Mouse (Mus musculus): ENCODE results near the gene Pole4. TPM values are rescaled to one million over a fixed set of nuclear protein-coding genes. Genes with fewer than 3 reads are reported as not detected.

The Pole4 gene
- polyA plus RNA-seq, 1 experiment from 2014 or later = 94.6 TPM

DNA sequence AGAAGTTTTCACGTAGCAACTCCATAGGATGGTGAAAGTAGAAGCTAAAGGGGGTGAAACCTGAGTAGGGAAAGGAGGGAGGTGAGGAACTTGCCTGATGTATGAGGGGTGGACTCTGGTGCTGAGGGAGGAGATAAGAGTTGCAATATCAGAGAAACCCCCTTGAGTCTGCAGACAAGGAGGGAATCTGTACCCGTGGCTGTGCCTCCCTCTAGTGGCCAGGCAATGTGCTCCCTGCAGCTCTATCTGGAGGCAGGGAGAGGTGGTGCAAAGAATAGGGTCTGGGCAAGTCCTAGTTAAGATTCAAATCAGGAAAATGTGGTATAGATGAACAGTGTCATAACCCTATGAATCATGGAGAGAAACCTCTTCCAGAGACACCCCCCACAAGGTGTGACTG, 101.5 kb downstream of the Pole4 start:
- Histone ChIP-seq H3K9ac (no peak overlapping the region), H3K36me3 (no peaks in the 10 kb centered on the region), H3K27ac (no peak overlapping the region), H3K9me3 (replicated peaks) (no peaks in the 10 kb centered on the region), H3K4me3 (no peak overlapping the region), H3K4me2 (replicated peaks) (no peak overlapping the region), H3K27me3 (no peaks in the 10 kb centered on the region), H3K4me1 (no peaks in the 10 kb centered on the region)
- WGBS = 42% methylated on average over 2 of the region's 2 CpGs
- ATAC-seq (ENCODE audit: low FRiP score) = peak; percentile 50; the same call in 1 of the 2 replicates

DNA sequence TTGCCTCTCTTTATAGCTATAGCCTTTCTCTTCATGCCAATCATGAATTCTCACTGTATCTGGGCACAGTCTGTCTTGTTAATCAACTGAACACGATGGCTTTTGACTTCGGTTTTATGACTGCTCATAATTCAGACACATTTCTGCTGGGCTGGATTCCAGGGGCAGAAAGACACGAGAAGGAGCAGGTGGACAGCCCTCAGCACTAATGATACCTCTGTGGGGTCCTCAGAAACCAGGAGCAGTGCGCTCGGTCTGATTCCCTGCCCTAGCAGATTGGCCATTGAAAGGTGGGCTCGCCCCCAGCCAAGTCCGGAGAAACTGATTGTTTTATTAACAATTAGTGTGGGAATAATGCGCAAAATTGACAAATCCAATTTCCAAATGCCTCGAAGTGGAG, 101.9 kb downstream of the Pole4 start:
- ATAC-seq (ENCODE audit: low FRiP score) = no peak
- WGBS = 88% methylated on average over 9 of the region's 9 CpGs
- no peak overlapping the region for H3K27ac ChIP-seq
- H3K9ac ChIP-seq = no peak overlapping the region
- no peaks in the 10 kb centered on the region for H3K4me1 ChIP-seq
- no peaks in the 10 kb centered on the region for H3K36me3 ChIP-seq
- no peaks in the 10 kb centered on the region for H3K27me3 ChIP-seq
- no peak overlapping the region for H3K4me2 ChIP-seq (replicated peaks)
- H3K9me3 ChIP-seq (replicated peaks) = no peaks in the 10 kb centered on the region
- H3K4me3 ChIP-seq = no peak overlapping the region

GRCm38 (mm10) chr6:82595461-82596090, 109.6 kb downstream of the Pole4 start:
- no peak overlapping the region for H3K27ac ChIP-seq
- H3K36me3 ChIP-seq = no peaks in the 10 kb centered on the region
- H3K9ac ChIP-seq = no peak overlapping the region
- 77% methylated on average over 8 of the region's 8 CpGs for WGBS
- H3K9me3 ChIP-seq (replicated peaks) = no peaks in the 10 kb centered on the region
- no peak overlapping the region for H3K4me2 ChIP-seq (replicated peaks)
- H3K27me3 ChIP-seq = no peaks in the 10 kb centered on the region
- no peak overlapping the region for H3K4me3 ChIP-seq
- H3K4me1 ChIP-seq = no peaks in the 10 kb centered on the region
- ATAC-seq (ENCODE audit: low FRiP score) = no peak

DNA sequence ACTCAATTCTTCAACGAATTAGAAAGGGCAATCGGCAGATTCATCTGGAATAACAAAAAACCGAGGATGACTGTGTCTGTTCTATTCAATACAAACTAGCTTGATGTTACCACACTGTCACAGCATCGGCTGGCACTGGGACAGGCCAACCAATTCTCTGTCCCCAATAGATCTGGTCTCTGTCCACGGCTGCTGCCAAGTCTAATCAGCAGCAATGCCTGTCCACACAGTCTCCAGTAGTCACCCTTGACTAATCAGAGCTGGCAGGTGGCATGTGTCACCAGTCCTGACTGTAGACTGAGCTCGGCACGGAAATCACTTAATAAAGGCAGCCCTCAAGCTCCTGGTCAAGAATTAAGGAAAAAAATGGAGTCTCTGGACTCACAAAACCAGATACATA, 115.8 kb downstream of the Pole4 start:
- no peak for ATAC-seq (ENCODE audit: low FRiP score)

GRCm38 (mm10) chr6:82585396-82585795, 119.8 kb downstream of the Pole4 start:
- H3K4me3 ChIP-seq = no peak overlapping the region
- no peak for ATAC-seq (ENCODE audit: low FRiP score)
- WGBS = 54% methylated on average over 5 of the region's 6 CpGs

More for the DNA sequence above, 115.8 kb downstream of the Pole4 start:
- Histone ChIP-seq H3K9me3 (replicated peaks) (no peaks in the 10 kb centered on the region), H3K9ac (no peak overlapping the region), H3K27me3 (no peaks in the 10 kb centered on the region), H3K4me1 (no peaks in the 10 kb centered on the region), H3K27ac (no peak overlapping the region), H3K4me3 (no peak overlapping the region), H3K36me3 (no peaks in the 10 kb centered on the region), H3K4me2 (replicated peaks) (no peak overlapping the region)
- WGBS = 85% methylated on average over 7 of the region's 7 CpGs

GRCm38 (mm10) chr6:82575445-82575844, 129.7 kb downstream of the Pole4 start:
- no peaks in the 10 kb centered on the region for H3K27me3 ChIP-seq
- ATAC-seq (ENCODE audit: low FRiP score) = no peak
- H3K27ac ChIP-seq = no peak overlapping the region
- no peaks in the 10 kb centered on the region for H3K9me3 ChIP-seq (replicated peaks)
- no peaks in the 10 kb centered on the region for H3K36me3 ChIP-seq
- no peaks in the 10 kb centered on the region for H3K4me1 ChIP-seq
- H3K9ac ChIP-seq = no peak overlapping the region
- H3K4me3 ChIP-seq = no peak overlapping the region
- WGBS = 84% methylated on average over 5 of the region's 5 CpGs
- H3K4me2 ChIP-seq (replicated peaks) = no peak overlapping the region

More at GRCm38 (mm10) chr6:82585396-82585795, 119.8 kb downstream of the Pole4 start:
- H3K36me3 ChIP-seq = no peaks in the 10 kb centered on the region
- no peaks in the 10 kb centered on the region for H3K4me1 ChIP-seq
- H3K27ac ChIP-seq = no peak overlapping the region
- no peaks in the 10 kb centered on the region for H3K27me3 ChIP-seq
- no peak overlapping the region for H3K4me2 ChIP-seq (replicated peaks)
- H3K9me3 ChIP-seq (replicated peaks) = no peaks in the 10 kb centered on the region
- H3K9ac ChIP-seq = no peak overlapping the region

Other genes starting within 250 kb of the Pole4 start
- 9.5 and 11.8 TPM in 2 replicates for gene Hk2, start 69.1 kb upstream of the Pole4 start, polyA plus RNA-seq (2016; fragmentation: Nextera tagmentation; extraction: Ambion mirVana)
- gene Sema4f, start 234.4 kb upstream of the Pole4 start, polyA plus RNA-seq (2016; fragmentation: Nextera tagmentation; extraction: Ambion mirVana) = 10.8 and 10.9 TPM in 2 replicates
- 0.20 and 1.1 TPM in 2 replicates for gene M1ap, start 241.5 kb upstream of the Pole4 start, polyA plus RNA-seq (2016; fragmentation: Nextera tagmentation; extraction: Ambion mirVana)

All from hindbrain, embryonic 12.5 days (tissue).